Mouse (Mus musculus) intestine, postnatal 0 days (tissue): Measurements from ENCODE around the gene Caskin1. TPM values are rescaled to one million over a fixed set of nuclear protein-coding genes. Genes with fewer than 3 reads are reported as not detected.

ENCODE experiments used
- ATAC-seq: fragments of 200-750 bp; cut with Nextera tagmentation; 2 replicates; pipeline ENCODE4 v1.8.0; 2017; ENCODE audit warnings: mild to moderate bottlenecking, moderate TSS enrichment, moderate library complexity
- H3K27ac ChIP-seq: fragments of 300-500 bp; sonication (generic); 2 replicates; pipeline ENCODE4 v1.5.1; 2014; ENCODE audit warnings: mild to moderate bottlenecking, low read depth, low read length, moderate library complexity
- H3K27me3 ChIP-seq: fragments of 300-500 bp; sonication (generic); replicated peaks from 2 replicates; pipeline ENCODE4 v1.6.1; 2014; ENCODE audit warnings: low read length, mixed read lengths; ENCODE audit not compliant: control insufficient read depth, insufficient read depth
- H3K36me3 ChIP-seq: fragments of 300-500 bp; sonication (generic); 2 replicates; pipeline ENCODE4 v1.6.1; 2014; ENCODE audit warnings: mild to moderate bottlenecking, moderate library complexity; ENCODE audit not compliant: control insufficient read depth, insufficient read depth
- H3K4me1 ChIP-seq: fragments of 300-500 bp; sonication (generic); replicated peaks from 2 replicates; pipeline ENCODE4 v1.6.1; 2014; ENCODE audit warnings: antibody characterized with exemption, low read length, mixed read lengths; ENCODE audit not compliant: control insufficient read depth, insufficient read depth
- H3K4me2 ChIP-seq: fragments of 300-500 bp; sonication (generic); replicated peaks from 2 replicates; pipeline ENCODE4 v1.6.1; 2014; ENCODE audit warnings: low read depth, mild to moderate bottlenecking, moderate library complexity
- H3K4me3 ChIP-seq: fragments of 300-500 bp; sonication (generic); 2 replicates; pipeline ENCODE4 v1.5.1; 2014; ENCODE audit warnings: low read depth, low read length
- H3K9ac ChIP-seq: fragments of 300-500 bp; sonication (generic); 2 replicates; pipeline ENCODE4 v1.6.1; 2014; ENCODE audit warnings: mild to moderate bottlenecking, low read depth, low read length
- H3K9me3 ChIP-seq: fragments of 300-500 bp; sonication (generic); 2 replicates; pipeline ENCODE4 v1.6.1; 2016; ENCODE audit warnings: mixed run types; ENCODE audit not compliant: control insufficient read depth
- CTCF ChIP-seq: sonication (generic); IDR thresholded peaks from 2 replicates; pipeline ENCODE4 v1.5.1; 2016; ENCODE audit warnings: low read depth, mild to moderate bottlenecking, control low read depth, antibody characterized with exemption, moderate library complexity
- WGBS: fragments of 180-500 bp; shearing (Covaris S2); extraction: QIAGEN DNeasy Blood & Tissue Kit; methylation state at CpG from one replicate; pipeline ENCODE4 v1.1.7; 2014; 5-methylcytosine and 5-hydroxymethylcytosine counted together
- polyA plus RNA-seq: library from polyadenylated mRNA; unstranded; fragments of >200 nt; fragmentation: Nextera tagmentation; extraction: Ambion mirVana; gene quantifications from 2 replicates; pipeline ENCODE4 v1.2.1, GENCODE M21; 2015

Caskin1 gene
- polyA plus RNA-seq, 1 experiment from 2014 or later: 0.78 TPM

DNA sequence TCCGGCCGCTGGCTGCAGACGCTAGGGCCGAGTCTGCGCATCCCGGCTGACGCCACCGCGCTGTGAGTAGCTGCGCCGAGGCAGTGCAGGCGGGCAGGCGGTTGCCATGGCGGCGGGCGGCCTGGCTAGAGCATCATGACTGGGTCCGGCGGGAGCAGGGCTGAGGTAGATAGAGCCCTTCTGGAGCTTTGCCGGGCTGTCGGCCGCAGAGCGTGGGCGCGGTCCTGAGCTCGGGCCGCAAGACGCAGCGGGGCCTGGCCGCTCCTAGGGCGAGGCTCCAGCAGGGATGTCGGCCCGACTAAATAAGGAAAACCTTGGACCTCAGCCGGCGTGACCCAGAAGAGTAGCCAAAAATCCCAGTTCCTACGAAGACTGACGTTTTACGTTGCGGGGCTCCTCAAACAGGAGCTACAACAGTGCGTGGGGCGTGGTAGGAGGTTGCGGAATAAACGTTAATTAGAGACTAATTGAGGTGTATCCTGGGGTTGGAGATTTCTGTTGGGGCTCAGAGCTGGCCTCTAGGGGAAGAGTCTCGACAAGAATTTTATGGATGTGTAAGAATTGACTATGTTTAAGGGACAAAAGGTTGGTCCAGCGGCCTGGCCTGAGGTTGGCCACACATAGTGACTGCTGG lies 62.1 kb downstream of the Caskin1 start:
- Histone ChIP-seq H3K4me3 (peak overlapping the region; percentile 71), H3K27me3 (no peaks in the 10 kb centered on the region), H3K36me3 (no peaks in the 10 kb centered on the region), H3K9ac (peak overlapping the region; percentile 82), H3K9me3 (no peaks in the 10 kb centered on the region), H3K4me1 (peaks cover 4% of the 10 kb centered on the region; the same call in 1 of the 2 replicates), H3K27ac (peak overlapping the region; percentile 94), H3K4me2 (peak overlapping the region; percentile 92)
- ATAC-seq: peak; percentile 48; the same call in 1 of the 2 replicates
- TF ChIP-seq CTCF: peak; percentile 32; the same call in 1 of the 2 replicates
- under 1% methylated on average over 44 of the region's 44 CpGs for WGBS

DNA sequence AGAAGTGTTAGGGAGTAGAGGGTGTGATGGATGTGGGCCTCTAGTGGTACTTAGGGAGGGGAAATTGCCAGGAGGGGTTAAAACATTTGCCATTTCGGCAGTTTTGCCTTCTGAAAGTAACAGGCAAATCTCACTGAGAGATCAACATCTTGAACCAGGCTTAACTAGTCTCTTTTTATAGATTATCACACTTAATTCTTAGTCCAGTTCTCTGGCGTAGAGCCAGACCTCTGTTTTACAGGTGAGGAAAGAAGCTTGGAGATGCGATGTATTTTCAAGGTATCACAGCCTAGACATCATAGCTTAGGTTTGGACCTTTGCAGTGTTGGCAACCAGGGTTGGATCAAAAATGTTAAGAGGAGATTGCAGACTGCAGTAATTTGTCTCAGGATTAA lies 62.6 kb downstream of the Caskin1 start:
- ATAC-seq: no peak
- TF ChIP-seq CTCF: no peak
- 62% methylated on average over 3 of the region's 3 CpGs for WGBS
- peak overlapping the region; percentile 92 for H3K4me2 ChIP-seq
- H3K4me1 ChIP-seq: peaks cover 4% of the 10 kb centered on the region; the same call in 1 of the 2 replicates
- no peaks in the 10 kb centered on the region for H3K27me3 ChIP-seq
- no peak overlapping the region for H3K27ac ChIP-seq
- H3K9ac ChIP-seq: peak overlapping the region; percentile 82; the same call in 1 of the 2 replicates
- no peaks in the 10 kb centered on the region for H3K36me3 ChIP-seq
- H3K4me3 ChIP-seq: peak overlapping the region; percentile 71
- H3K9me3 ChIP-seq: no peaks in the 10 kb centered on the region

DNA sequence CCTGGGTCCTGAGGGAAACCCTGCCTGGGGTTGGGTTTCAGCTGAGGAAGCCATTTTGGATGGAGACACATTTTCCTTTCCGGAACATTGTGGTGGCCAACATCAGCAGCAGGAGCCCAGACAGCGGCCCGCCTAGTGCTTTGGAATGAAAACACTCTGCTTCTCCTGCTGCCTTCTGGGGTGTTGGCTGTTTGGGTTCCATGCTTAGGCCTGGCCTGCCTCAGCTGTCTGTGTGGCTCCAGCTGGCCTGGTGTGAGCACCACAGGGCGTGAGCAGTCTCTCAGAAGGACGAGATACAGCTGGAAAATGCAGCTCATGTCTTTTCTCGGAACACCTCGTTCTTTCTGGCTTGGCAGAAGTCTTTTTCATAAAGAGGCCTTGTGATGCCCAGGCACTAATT lies 68.7 kb downstream of the Caskin1 start:
- 70% methylated on average over 7 of the region's 7 CpGs for WGBS
- H3K27ac ChIP-seq: no peak overlapping the region
- H3K4me1 ChIP-seq: no peaks in the 10 kb centered on the region
- H3K9ac ChIP-seq: no peak overlapping the region
- H3K4me3 ChIP-seq: no peak overlapping the region
- ATAC-seq: no peak
- H3K36me3 ChIP-seq: no peaks in the 10 kb centered on the region
- H3K4me2 ChIP-seq: no peak overlapping the region
- TF ChIP-seq CTCF: no peak
- no peaks in the 10 kb centered on the region for H3K27me3 ChIP-seq
- no peaks in the 10 kb centered on the region for H3K9me3 ChIP-seq

Other genes with a start within 250 kb of the Caskin1 start
- gene Ccnf, start 237.1 kb upstream of the Caskin1 start, polyA plus RNA-seq: 7.8 and 8.6 TPM in 2 replicates
- gene Abca17, start 137.5 kb upstream of the Caskin1 start, polyA plus RNA-seq: not detected in 2 replicates
- 11.3 and 12.7 TPM in 2 replicates for gene Abca3, start 136.7 kb upstream of the Caskin1 start, polyA plus RNA-seq
- 111 and 114 TPM in 2 replicates for gene Rnps1, start 74.0 kb upstream of the Caskin1 start, polyA plus RNA-seq
- 96.4 and 106 TPM in 2 replicates for gene Eci1, start 62.0 kb upstream of the Caskin1 start, polyA plus RNA-seq
- gene Dnase1l2, start 45.5 kb upstream of the Caskin1 start, polyA plus RNA-seq: 0.73 and 0.80 TPM in 2 replicates
- gene E4f1, start 18.3 kb upstream of the Caskin1 start, polyA plus RNA-seq: 5.0 and 5.2 TPM in 2 replicates
- gene Pgp, start 18.2 kb upstream of the Caskin1 start, polyA plus RNA-seq: 64.5 and 69.4 TPM in 2 replicates
- not detected in 2 replicates for gene Bricd5, start 14.7 kb upstream of the Caskin1 start, polyA plus RNA-seq
- 11.9 and 12.9 TPM in 2 replicates for gene Mlst8, start 9.5 kb upstream of the Caskin1 start, polyA plus RNA-seq
- 39.7 and 41.2 TPM in 2 replicates for gene Traf7, start 39.3 kb downstream of the Caskin1 start, polyA plus RNA-seq
- gene Rab26, start 45.6 kb downstream of the Caskin1 start, polyA plus RNA-seq: 0.31 and 0.63 TPM in 2 replicates
- 5.4 and 8.3 TPM in 2 replicates for gene Pkd1, start 61.2 kb downstream of the Caskin1 start, polyA plus RNA-seq
- 24.7 and 25.8 TPM in 2 replicates for gene Tsc2, start 144.0 kb downstream of the Caskin1 start, polyA plus RNA-seq
- 5.0 and 5.5 TPM in 2 replicates for gene Nthl1, start 144.1 kb downstream of the Caskin1 start, polyA plus RNA-seq
- 26.5 and 30.1 TPM in 2 replicates for gene Slc9a3r2, start 161.7 kb downstream of the Caskin1 start, polyA plus RNA-seq
- 0.20 TPM in 1 of 2 replicates, not detected in the other for gene Npw, start 169.9 kb downstream of the Caskin1 start, polyA plus RNA-seq
- gene Zfp598, start 181.1 kb downstream of the Caskin1 start, polyA plus RNA-seq: 13.4 and 13.5 TPM in 2 replicates
- 6.0 and 6.2 TPM in 2 replicates for gene Syngr3, start 201.4 kb downstream of the Caskin1 start, polyA plus RNA-seq
- gene Gfer, start 207.6 kb downstream of the Caskin1 start, polyA plus RNA-seq: 42.0 and 42.2 TPM in 2 replicates
- gene Noxo1, start 207.6 kb downstream of the Caskin1 start, polyA plus RNA-seq: 32.4 and 38.0 TPM in 2 replicates
- gene Tbl3, start 219.1 kb downstream of the Caskin1 start, polyA plus RNA-seq: 23.8 and 25.2 TPM in 2 replicates
- not detected in 2 replicates for gene Rnf151, start 229.5 kb downstream of the Caskin1 start, polyA plus RNA-seq
- gene Rps2, start 229.5 kb downstream of the Caskin1 start, polyA plus RNA-seq: 757 and 776 TPM in 2 replicates
- 406 and 413 TPM in 2 replicates for gene Ndufb10, start 235.9 kb downstream of the Caskin1 start, polyA plus RNA-seq
- gene Rpl3l, start 239.2 kb downstream of the Caskin1 start, polyA plus RNA-seq: 0.27 TPM in 1 of 2 replicates, not detected in the other
- gene Msrb1, start 248.0 kb downstream of the Caskin1 start, polyA plus RNA-seq: 47.4 and 47.8 TPM in 2 replicates